Mouse (Mus musculus): Measurements from ENCODE around the gene Prelp. TPM values are rescaled to one million over a fixed set of nuclear protein-coding genes. Genes with fewer than 3 reads are reported as not detected.

Gene Prelp
- polyA plus RNA-seq, 1 experiment from 2014 or later = 3.1 TPM

DNA sequence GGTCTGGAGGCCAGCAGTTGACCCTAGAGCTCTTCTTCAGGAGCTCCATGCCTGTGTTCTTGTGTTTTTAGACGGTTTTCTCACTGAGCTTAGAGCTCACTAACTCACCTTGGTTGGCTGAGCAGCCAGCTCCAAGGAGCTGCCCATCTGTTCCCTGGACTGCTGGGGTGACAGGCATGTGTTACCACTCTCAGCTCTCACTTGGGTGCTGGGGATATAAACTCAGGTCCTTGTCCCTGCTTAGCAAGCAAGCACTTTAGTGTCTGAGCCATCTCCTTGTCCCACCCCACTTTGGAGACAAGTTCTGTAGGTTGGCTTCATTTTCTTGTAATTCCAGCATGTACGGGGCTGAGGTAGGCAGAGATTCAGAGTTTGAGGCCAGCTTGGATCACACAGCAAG, 52.0 kb downstream of the Prelp start:
- H3K27ac ChIP-seq (ENCODE audit: low read depth, low read length) = no peak overlapping the region
- ATAC-seq (ENCODE audit: insufficient read depth, low FRiP score, low TSS enrichment) = no peak
- H3K4me3 ChIP-seq (ENCODE audit: low read depth, low read length) = no peak overlapping the region
- DNase-seq (ENCODE audit: low spot score) = no peak
- 46% methylated on average over 2 of the region's 2 CpGs for WGBS
- H3K4me1 ChIP-seq (ENCODE audit: control insufficient read depth, insufficient read depth, low read length) = no peaks in the 10 kb centered on the region
- no peak overlapping the region for H3K4me2 ChIP-seq (ENCODE audit: low read depth)
- H3K27me3 ChIP-seq (ENCODE audit: control insufficient read depth, insufficient read depth, low read length) = no peaks in the 10 kb centered on the region
- no peak overlapping the region for H3K9ac ChIP-seq (ENCODE audit: low read length)
- H3K36me3 ChIP-seq (ENCODE audit: control insufficient read depth, insufficient read depth, low read length) = no peaks in the 10 kb centered on the region
- no peaks in the 10 kb centered on the region for H3K9me3 ChIP-seq (ENCODE audit: control insufficient read depth, low read length)

DNA sequence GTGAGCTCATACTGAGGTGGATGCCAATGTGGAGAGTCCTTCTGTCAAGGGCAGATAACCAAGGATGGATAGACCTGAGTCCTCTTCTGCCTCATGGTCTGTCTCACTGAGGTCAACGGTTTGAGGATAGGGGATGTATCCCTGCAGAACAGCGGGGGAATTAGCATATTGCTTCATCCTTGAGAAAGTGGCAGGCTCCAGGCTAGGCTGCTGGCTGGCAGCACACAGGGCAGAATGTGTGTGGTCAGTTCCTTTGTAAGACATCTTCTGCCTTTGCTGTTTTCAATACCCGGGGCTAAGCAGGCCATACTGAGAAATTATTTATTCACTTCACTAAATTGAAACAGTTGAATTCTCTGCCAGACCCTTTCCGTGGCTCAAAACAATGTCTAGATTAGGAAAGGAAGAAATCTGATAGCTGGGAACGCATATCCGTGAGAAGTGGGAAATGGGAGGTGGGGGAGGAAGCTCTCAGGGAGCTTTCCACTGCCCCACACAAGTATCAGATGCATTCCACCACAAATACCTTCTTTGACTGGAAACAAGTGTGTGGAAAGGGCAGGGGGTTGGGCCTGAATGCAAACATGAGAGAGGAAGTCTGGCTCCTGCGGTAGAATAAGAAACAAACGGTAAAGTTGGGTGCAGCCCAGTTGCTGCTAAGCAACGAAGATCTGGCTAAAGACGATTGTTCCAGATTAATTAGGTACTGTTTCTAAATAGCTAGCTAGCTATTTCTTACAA, 57.8 kb downstream of the Prelp start:
- Histone ChIP-seq H3K27me3 (ENCODE audit: control insufficient read depth, insufficient read depth, low read length) (no peaks in the 10 kb centered on the region), H3K27ac (ENCODE audit: low read depth, low read length) (no peak overlapping the region), H3K4me1 (ENCODE audit: control insufficient read depth, insufficient read depth, low read length) (peaks cover 19% of the 10 kb centered on the region), H3K4me2 (ENCODE audit: low read depth) (no peak overlapping the region), H3K9ac (ENCODE audit: low read length) (no peak overlapping the region), H3K4me3 (ENCODE audit: low read depth, low read length) (no peak overlapping the region), H3K9me3 (ENCODE audit: control insufficient read depth, low read length) (no peaks in the 10 kb centered on the region), H3K36me3 (ENCODE audit: control insufficient read depth, insufficient read depth, low read length) (no peaks in the 10 kb centered on the region)
- WGBS = 53% methylated on average over 10 of the region's 10 CpGs
- no peak for DNase-seq (ENCODE audit: low spot score)
- no peak for ATAC-seq (ENCODE audit: insufficient read depth, low FRiP score, low TSS enrichment)

DNA sequence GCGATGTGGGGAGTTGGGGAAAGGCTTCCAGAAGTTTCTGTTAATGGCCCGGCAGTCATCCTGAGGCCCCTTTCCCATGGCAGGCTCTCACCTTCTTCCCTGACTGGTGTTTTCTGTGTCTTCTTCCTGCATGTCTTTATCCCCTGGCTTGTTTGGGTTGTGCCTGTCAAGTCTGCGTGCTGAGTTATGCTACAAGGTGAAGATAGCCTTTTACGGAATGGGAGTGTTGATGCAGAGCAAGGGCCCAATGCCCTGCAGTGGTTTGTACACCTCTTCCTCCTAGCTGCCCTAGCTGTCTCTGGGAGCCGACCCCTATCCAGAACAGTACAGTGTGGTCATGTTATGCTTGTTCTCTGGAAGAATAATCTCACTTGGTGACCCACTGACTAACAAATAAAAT, 60.2 kb downstream of the Prelp start:
- no peak overlapping the region for H3K9ac ChIP-seq (ENCODE audit: low read length)
- WGBS = 78% methylated on average over 5 of the region's 5 CpGs
- H3K27ac ChIP-seq (ENCODE audit: low read depth, low read length) = no peak overlapping the region
- no peak for ATAC-seq (ENCODE audit: insufficient read depth, low FRiP score, low TSS enrichment)
- H3K27me3 ChIP-seq (ENCODE audit: control insufficient read depth, insufficient read depth, low read length) = no peaks in the 10 kb centered on the region
- no peak for DNase-seq (ENCODE audit: low spot score)
- H3K9me3 ChIP-seq (ENCODE audit: control insufficient read depth, low read length) = no peaks in the 10 kb centered on the region
- no peak overlapping the region for H3K4me2 ChIP-seq (ENCODE audit: low read depth)
- H3K36me3 ChIP-seq (ENCODE audit: control insufficient read depth, insufficient read depth, low read length) = no peaks in the 10 kb centered on the region
- no peak overlapping the region for H3K4me3 ChIP-seq (ENCODE audit: low read depth, low read length)
- peaks cover 22% of the 10 kb centered on the region for H3K4me1 ChIP-seq (ENCODE audit: control insufficient read depth, insufficient read depth, low read length)

Other genes starting within 250 kb of the Prelp start
- 0.29 and 0.41 TPM in 2 replicates for gene Lax1, start 231.3 kb downstream of the Prelp start, polyA plus RNA-seq (2014; fragmentation: Nextera tagmentation; extraction: Ambion mirVana)
- gene Atp2b4, start 120.4 kb downstream of the Prelp start, polyA plus RNA-seq (2014; fragmentation: Nextera tagmentation; extraction: Ambion mirVana) = 9.6 and 10.3 TPM in 2 replicates
- gene Optc, start 13.4 kb downstream of the Prelp start, polyA plus RNA-seq (2014; fragmentation: Nextera tagmentation; extraction: Ambion mirVana) = 1.5 and 2.5 TPM in 2 replicates
- 16.0 and 16.7 TPM in 2 replicates for gene Fmod, start 115.8 kb upstream of the Prelp start, polyA plus RNA-seq (2014; fragmentation: Nextera tagmentation; extraction: Ambion mirVana)
- gene Btg2, start 157.7 kb upstream of the Prelp start, polyA plus RNA-seq (2014; fragmentation: Nextera tagmentation; extraction: Ambion mirVana) = 97.9 and 110 TPM in 2 replicates
- 0.15 TPM in 1 of 2 replicates, not detected in the other for gene Chit1, start 189.8 kb upstream of the Prelp start, polyA plus RNA-seq (2014; fragmentation: Nextera tagmentation; extraction: Ambion mirVana)